Mouse (Mus musculus) spleen, embryonic (tissue): ENCODE data around the gene Surf1.

Experiments used
- CTCF ChIA-PET: fragments of 350-600 bp; sonication (Branson Sonifier 250); formaldehyde crosslinking; loops from one replicate; lab custom pipeline; 2022; lab: Charles Lee

The Surf1 gene

DNA sequence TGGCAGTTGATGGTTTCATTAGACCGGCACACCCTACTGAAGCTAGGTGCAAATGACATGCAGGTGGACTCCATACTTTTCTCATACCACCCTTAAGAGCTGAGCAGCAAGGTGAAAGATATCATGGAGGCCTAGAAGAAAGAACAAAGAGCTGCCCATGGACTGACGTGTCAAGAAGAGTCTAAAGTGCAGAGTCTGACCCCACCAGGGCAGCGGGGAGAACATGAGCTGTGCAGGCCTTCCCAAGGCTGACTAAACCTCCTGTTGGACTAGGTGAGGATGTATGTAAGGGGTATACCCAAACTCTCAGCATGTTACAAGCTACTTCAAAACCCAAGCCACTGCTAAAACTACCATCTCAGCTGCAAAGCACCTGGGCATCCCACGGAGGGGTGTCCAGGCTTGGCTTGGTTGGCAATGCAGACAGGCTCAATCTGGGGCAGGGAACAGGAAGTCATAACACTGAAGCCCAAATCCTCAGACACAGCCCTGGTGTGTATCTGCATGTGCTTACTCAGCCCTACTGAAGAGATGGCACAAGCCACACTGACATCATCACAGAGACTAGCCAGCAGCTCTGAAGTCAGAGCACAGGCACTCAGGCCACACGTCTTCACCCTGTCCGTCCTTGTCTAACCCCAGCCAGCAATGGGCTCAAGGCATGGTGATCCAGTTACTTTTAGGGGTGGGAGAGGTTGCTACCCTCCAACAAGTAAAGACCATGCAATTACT lies 11.6 kb upstream of the Surf1 start:
- CTCF ChIA-PET, result interaction anchor here (0.6 kb wide), 1 partner anchor 27 kb away, joined by 3 read pairs; no protein-coding TSS in a partner anchor

DNA sequence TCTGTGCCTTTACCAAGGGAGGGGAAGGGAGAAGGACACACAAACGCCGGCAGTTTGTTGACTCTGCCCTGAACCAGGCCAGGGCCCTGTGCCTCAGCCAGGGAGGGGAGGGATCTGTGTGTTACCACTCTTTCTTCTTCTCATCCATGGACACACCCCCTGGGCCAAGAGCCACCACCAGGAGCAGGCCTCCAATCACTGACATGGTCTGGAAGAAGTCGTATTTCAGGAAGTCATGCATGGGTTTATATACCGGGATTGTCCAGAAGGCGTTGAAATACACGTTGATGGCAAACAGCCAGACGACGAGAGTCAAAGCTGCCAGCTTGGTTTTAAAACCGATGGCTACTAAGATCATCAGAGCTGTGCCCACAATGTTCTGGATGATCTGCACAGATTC lies 5.5 kb upstream of the Surf1 start:
- CTCF ChIA-PET, result no interaction called here

DNA sequence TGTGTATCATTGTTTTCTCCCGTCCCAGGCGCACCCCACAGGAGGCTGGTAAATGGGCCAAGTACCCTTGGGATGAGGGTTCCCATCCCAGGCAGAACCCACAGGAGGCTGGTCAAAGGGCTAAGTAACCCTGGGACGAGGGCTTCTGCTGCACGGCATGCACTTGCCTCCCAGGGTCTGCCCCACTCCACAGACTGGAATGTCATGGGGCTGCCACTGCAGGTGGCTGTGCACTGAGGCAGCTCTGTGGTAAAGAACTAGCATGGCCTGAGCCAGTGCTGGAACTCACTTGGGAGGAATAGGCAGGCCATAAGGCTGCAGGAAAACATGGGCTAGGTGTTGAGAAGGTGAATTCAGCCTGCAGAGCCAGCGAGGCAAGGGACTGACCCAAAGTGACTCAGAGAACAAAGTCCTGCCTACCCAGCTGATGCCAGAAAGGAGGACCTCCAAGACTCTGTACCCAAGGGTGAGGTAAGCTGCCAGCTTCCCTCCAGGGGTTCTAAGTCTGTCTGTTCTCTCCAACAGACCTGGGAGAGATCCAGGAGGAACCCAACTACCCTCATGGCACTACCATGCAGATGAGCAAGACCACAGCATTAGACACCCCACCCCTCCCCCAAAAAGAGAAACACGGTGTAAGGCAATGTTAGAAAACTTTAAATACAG lies 4.0 kb upstream of the Surf1 start:
- CTCF ChIA-PET, result no interaction called here

DNA sequence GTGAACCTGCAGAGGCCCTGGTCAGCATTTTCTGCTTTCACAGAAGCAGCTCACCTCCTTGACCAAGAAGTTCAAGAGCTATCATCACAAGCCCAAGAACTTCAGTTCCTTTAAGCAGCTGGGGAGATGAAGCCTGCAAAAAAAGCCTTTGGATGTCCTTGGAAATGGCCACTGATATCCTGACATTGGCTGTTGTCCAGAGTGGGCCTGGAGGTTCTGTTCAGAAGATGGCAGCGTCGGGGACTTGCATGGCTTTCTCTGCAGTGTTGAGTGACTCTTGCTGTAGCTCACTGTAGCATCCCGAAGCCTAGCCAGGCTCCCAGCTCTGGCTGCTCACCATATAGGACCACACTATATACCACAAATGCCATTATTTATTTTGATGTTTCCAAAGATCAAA lies 3.4 kb upstream of the Surf1 start:
- CTCF ChIA-PET, result no interaction called here

DNA sequence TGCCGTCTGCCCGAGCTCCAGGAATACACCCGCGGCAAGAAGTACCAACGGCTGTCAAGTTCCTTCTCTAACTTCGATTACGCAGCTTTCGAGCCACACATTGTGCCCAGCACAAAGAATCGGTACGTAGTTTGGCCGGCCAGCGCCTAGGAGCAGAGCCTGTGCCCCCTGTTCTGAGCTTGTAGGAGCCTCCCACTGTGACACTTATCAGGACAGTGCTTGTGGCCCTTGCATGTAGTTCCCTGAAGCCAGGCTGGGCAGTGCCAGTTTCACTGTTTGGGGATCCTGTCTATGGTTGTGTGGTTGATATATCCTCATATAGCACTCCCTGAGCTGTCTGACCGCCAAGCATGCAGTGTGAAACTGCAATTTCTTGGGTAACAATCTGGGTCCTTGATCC lies 408 bp upstream of the Surf1 start:
- CTCF ChIA-PET, result interaction anchor here (1.0 kb wide), 1 partner anchor 13 kb away, joined by 3 read pairs; no protein-coding TSS in a partner anchor

DNA sequence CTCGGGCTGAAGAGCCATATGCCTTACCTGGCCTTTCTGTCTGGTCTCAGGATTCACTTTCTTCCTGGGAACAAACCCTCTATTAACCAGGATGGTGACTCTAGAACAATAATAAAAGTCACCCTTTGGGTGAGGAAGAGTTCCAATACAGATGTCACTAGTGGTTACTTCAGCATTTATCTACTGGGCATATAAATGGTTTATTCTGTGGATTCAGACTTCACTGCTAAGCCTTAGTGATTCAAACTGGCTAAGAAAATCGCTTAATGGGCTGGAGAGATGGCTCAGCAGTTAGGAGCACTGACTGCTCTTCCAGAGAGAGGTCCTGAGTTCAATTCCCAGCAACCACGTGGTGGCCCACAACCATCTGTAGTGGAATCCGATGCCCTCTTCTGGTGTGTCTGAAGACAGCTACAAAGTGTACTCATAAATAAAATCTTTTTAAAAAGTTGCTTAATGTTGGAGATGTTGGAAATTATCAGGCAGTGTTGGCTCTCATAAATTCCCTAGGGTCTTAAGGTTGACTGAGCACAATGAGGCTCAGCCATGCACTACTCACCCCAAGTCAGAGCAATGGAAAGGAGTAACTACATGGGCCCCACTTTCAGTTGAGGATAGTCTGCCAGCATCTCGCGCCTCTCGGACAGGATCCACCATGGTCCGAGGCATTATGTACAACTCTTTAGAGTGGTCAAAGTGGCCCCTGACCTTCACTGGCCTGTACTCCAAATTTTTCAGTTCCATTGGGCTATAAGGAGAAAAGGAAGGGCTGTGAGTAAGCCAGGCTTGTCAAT lies 2.0 kb downstream of the Surf1 start:
- CTCF ChIA-PET, result no interaction called here

DNA sequence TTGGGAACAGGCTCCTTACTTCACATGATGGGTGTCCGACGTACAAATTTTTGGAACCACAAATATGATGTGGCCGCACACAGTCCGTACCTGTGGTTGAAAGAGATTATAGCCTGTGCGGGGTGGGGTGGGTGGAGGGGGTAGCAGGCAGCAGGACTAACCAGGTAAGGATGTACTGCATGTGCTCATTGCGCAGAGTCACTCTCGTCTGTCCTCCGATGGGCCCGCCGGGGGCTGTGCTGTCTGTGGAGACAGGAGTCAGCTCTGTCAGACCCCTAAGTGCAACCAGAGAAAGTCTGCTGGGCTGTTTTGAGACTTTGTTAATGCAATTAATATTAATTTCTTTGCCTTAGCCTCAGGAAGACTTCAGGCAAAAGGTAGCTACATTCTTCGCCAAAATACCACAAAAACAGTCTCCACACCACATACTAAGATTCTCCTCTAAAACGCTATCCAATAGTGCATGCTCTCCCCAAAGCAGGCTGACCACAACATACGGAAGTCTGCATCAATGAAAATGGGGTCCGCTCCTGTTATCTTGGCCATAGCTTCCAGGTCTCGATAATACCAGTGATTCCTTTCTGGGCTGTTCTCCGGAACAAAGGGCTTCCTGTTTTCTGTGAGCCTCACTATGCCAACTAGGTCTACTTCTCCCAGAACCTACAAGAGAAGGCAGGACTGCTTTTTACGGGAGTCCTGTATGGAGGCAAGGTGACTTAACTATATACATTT lies 2.7 kb downstream of the Surf1 start:
- CTCF ChIA-PET, result no interaction called here

DNA sequence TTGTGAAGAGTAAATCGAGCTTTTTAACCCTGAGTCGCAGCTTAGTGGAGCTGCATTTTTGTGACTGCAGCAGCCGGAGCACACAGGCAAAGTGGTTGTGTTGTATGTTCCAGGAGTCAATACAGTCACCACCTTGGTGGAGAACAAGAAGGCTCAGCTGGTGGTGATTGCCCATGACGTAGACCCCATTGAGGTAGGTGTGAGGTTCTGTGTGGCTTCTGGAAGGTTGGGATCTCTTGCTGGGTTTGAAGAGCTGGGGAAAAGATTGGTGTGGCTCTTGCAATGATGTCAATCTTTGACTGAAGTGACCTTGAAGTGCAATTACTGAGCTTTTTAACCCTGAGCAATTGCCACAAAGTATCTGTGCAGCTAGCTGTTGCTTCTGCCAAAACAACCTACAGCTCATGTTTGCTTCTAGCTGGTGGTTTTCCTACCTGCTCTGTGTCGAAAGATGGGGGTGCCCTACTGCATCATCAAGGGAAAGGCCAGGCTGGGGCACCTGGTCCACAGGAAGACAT lies 4.0 kb downstream of the Surf1 start:
- CTCF ChIA-PET, result interaction anchor here (1.2 kb wide), 1 partner anchor 17 kb away, joined by 3 read pairs; no protein-coding TSS in a partner anchor

DNA sequence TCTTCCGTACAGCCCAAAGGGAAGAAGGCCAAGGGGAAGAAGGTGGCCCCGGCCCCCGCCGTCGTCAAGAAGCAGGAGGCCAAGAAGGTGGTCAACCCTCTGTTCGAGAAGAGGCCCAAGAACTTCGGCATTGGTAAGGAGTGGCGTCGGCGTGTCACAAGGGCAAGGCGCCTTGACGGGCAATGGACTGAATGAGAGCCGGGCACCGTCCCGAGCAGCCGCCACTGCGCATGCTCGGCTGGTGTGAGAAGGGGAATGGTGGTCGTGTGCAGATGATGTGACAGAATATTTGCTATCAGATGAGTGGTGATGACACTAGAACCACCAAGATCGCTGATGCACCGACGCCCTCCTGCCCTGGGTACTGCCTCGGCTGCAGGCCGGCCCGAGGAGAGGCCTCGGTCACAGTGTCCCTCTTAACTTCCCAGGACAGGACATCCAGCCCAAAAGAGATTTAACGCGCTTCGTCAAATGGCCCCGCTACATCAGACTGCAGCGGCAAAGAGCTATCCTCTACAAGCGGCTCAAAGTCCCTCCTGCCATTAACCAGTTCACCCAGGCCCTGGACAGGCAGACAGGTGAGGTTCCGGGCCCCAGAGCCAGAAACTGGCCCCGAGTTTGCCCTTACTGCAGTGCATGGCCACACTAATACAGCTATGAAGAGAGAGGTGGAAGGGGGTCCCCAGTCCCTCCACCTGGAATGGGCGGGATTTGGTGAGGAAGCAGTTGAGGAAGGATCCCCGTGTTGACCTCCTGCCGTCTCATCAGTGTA lies 5.2 kb downstream of the Surf1 start:
- CTCF ChIA-PET, result no interaction called here

DNA sequence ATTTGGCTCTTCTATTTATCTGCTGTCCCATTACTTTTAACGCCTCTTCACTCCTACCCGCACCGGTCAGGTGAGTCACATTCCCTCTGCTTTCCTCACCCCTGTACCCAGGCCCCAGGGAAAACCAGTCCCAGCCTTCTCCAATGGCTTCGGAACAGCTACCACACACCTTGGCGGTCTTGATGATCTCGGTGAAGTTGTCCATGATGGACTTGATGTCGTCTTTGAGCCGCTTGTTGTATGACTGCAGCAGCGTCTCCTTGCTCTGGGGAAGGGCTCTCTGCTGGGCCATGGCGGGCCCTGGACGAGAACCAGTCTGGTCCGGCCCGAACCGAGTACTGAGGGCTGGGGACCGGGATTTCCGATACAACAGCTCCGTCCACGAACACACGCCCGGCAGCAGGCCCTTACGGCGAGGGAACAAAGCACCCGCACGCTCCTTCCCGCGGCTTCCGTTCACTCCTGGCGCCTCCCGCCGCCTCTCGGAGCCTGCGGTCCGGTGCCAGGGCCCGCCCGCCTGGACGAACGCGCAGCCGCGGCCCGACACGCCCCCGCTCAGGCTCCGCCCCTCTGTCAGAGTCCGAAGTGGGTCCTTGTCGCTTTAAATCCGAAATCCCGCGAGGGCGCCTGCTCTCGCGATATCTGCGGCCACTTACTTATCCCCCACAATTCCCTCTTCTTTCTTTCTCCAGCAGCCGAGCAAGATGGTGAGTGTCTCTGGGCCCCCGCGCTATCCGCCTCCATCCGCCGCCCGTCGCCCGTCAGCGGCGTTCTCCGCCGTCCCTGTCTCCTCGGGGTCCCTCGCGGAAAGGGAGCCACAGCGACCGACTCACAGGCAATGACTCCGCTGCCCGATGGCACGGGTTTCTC lies 6.0 kb downstream of the Surf1 start, which contains the start of the genes Med22 and Rpl7a:
Gene Med22 (minus strand): TSS at position 554 of the 870 bp plus-strand sequence.
Gene Rpl7a (plus strand): TSS at position 641 of the 870 bp plus-strand sequence.
- CTCF ChIA-PET, result interaction anchor here (0.6 kb wide), 1 partner anchor 564 kb away, joined by 3 read pairs; no protein-coding TSS in a partner anchor

DNA sequence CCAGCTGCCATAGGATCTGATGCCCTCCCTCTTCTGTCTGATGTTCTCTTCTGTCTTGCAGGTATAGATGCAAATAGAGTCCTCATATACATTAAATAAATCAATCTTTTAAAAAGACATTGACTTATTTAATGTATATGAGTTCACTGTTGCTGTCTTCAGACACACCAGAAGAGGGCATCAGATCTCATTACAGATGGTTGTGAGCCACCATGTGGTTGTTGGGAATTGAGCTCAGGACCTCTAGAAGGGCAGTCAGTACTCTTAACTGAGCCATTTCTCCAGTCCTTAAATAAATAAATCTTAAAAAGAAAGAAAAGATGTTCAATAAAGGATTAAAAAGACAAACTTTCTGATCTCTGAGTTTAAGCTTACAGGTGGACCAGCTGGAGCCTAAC lies 6.9 kb downstream of the Surf1 start:
- CTCF ChIA-PET, result interaction anchor here (0.5 to 0.6 kb wide), 2 partner anchors 563 to 1937 kb away, joined by 3 to 8 read pairs; no protein-coding TSS in a partner anchor

DNA sequence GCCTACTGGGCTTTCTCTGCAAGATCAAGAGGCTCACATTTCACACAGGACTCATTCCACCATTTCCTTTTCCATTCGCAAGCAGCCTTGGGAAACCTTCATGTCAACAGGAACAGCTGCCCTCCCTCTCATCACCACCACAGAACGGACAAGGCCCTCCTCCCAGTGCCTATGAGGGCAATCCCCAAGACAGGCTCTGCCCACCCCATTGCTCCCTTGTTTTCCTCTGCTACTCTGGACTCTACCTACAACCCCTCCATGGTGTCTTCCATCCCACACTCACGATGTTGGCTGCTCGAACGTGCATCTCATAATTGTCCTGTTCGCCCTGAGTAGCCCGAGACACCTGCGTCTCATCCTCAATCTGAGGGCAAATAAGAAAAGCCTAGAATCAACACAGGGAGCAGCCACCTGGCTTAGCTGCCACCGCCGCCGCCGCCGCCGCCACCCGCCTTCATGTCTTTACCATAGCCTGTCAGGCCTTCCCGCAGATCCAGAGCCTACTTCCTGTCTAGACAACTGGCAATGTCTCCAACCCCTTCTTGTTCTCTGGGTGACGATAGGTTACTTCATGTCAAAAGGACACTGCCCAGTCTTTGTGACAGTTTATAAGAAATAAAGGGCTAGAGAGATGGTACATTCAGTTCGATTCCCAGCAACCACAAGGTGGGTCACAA lies 7.5 kb downstream of the Surf1 start:
- CTCF ChIA-PET, result interaction anchor here (0.5 kb wide), 1 partner anchor 1936 kb away, joined by 8 read pairs; no protein-coding TSS in a partner anchor

DNA sequence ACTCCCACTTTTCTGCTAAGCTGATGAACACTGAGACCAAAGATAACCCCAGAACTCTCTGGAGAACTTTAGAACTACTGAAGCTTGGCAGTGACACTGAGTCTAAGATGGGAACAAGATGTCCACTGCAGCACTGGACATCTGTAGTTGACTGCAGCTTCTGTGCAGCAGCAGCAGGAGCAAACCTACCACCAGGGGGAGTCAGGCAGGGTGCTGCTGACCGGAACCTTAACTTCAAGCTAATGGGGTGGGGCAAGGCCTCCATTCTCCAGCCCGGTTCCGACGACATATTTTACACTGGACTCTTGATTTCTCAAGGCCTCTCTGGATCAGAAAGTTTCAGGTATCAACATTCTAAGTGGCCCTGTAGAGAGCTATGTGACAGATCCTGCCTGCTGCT lies 9.2 kb downstream of the Surf1 start:
- CTCF ChIA-PET, result interaction anchor here (0.5 kb wide), 1 partner anchor 418 kb away, joined by 7 read pairs; no protein-coding TSS in a partner anchor

DNA sequence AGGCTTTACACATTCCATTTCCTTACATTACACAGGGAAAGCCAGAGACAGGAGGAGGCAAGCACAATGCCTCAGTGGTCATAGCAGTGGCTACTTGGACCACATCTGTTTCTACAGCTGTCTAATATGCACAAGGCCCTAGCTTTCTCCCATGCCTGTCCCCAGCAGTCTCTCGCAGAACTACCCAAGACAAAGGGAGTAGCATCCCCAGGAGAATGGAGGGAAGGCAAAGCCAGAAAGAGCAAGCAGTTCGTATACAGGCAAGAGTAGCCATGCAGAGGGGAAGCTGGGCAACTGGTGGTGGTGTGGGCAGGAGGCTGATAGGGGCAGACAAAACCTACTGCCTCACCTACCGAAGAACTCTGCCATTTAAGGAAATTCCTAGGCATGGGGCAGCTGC lies 9.9 kb downstream of the Surf1 start:
- CTCF ChIA-PET, result interaction anchor here (0.5 kb wide), 1 partner anchor 418 kb away, joined by 7 read pairs; no protein-coding TSS in a partner anchor

DNA sequence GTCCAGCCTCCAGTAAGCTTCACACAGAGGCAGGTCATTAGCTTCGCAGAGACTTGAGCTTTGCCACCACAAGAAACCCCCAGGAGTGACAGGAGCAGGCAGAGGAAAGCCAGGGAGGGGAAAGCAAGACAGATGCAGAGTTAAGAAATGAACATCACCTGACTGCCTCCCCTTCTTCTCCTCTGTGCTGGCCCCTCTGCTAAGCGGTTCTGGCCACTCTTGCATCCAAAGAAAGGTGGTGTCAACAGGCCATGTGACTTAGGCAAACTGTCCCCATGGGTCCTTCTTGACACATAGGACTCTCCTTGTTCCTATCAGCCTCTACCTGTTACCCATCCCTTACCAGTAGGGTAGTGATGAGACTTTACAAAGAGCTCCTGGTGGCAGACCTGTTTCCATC lies 10.4 kb downstream of the Surf1 start:
- CTCF ChIA-PET, result no interaction called here

DNA sequence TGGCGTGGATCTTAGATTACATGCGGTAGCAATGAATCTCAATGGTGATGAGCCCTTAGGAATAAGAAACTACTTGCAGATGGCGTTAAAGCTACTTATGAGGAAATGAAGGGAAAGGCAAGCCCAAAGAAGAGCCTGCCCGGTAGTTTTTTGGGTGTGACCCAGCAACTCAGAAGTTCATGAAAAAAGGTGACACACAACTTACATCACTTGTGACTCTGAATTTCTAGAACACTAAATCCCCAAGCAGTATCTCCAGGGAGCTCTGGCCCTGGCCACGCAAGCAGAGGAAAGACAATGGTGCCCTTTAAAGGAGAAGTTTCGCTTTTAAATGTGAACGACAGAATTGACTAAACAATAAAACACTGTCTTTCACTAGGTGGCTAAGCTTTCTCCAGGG lies 13.0 kb downstream of the Surf1 start:
- CTCF ChIA-PET, result interaction anchor here (0.6 to 1.2 kb wide), 2 partner anchors 42 to 129 kb away, joined by 7 to 20 read pairs; no protein-coding TSS in a partner anchor

DNA sequence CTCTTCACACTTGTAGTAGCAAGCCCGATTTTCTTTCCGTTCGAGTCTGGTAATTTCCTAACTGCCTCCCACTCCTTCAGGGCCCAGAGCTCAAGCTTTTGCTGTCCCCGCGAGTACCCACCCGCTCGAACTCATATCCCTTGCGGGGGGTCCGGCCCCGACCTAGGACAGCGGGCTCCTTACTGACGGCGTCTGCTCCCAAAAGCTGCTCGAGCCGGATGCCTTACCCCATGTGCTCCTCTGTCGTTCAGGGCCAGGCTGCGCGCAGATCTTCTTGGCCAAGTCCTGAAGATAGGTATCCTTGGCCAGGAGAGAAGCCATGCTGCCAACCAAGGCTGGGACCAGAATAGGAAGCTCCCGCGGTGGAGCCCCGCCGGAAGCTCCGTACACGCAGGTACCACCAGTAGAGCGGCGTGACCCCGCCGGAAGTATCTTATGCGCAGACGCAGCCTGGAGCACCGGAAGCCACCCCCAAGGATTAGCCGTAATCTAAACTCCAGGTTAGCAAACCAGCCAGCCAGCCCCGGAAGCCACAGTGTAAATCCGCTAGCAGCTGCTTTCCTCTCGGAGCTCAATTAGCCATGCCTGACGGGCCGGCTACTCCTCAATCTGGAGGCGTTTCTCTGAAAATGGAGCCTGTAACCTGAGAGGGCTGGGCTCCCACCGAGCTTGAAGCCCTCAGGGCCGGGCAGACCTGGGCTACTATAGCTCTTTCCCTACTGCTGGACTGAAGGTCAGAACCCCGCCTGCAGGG lies 13.7 kb downstream of the Surf1 start, which contains the start of gene Surf6:
Gene Surf6 (minus strand): TSS at position 413 of the 754 bp plus-strand sequence.
- CTCF ChIA-PET, result interaction anchor here (0.7 kb wide), 1 partner anchor 365 kb away, joined by 3 read pairs; no protein-coding TSS in a partner anchor
